Comparison of ENCODE assay signal across 23 mouse cellular contexts in genomic region chrX:107089131-107089530, GRCm38 (mm10). TPM values are rescaled to one million over a fixed set of nuclear protein-coding genes. Genes with fewer than 3 reads are reported as not detected.
DNase-seq lines count a peak whose midpoint lies in the region; ATAC-seq and TF ChIP-seq lines count a peak whose summit lies in the region.
"Had no signal": no experiment of that assay in that cellular context is flagged by ENCODE, and none has a peak within 500 bp of the region (broad histone marks: within the 10 kb centered on the region; RNA-seq: fewer than 3 reads in every experiment).

No protein-coding gene starts in this region.

- DNase-seq in B cell, adult 2 months = peak; percentile 54 to 62
- peak; percentile 43 to 46 for DNase-seq in natural killer cell, adult 2 months (ENCODE audit: low spot score in 2 of 2)
- DNase-seq in liver, postnatal 0 days = no peak
- DNase-seq in adrenal gland, postnatal 4 days (ENCODE audit: low spot score in 2 of 2) = no peak
- DNase-seq: adrenal gland, postnatal 14 days; cerebellum, adult 9-10 months; lung, postnatal 10 days had no signal

- H3K4me1 ChIP-seq in liver, postnatal 0 days (ENCODE audit: insufficient read depth) = no peaks in the 10 kb centered on the region
- H3K4me1 ChIP-seq: embryonic facial prominence, embryonic 10.5 days; hindbrain, embryonic 12.5 days; limb, embryonic 12.5 days; midbrain, embryonic 12.5 days; stomach, embryonic 15.5 days had no signal

- TF ChIP-seq CTCF in liver, postnatal 0 days (IDR thresholded peaks at IDR 0.05; ENCODE audit: low read depth) = no peak

- ATAC-seq in CD4-positive, CD25-positive, alpha-beta regulatory T cell, adult 4 months = peak; percentile 70
- ATAC-seq in common myeloid progenitor, adult 5-6 weeks (replicated peaks; ENCODE audit: low read depth, poor library complexity, severe bottlenecking) = peak; percentile 90
- ATAC-seq in liver, postnatal 0 days = no peak
- ATAC-seq in frontal cortex, adult (ENCODE audit: low TSS enrichment) = no peak
- ATAC-seq: intestine, postnatal 0 days had no signal

- no peak overlapping the region for H3K4me2 ChIP-seq in liver, postnatal 0 days (ENCODE audit: low read depth, low read length)
- H3K4me2 ChIP-seq: hindbrain, embryonic 12.5 days; limb, embryonic 12.5 days; midbrain, embryonic 12.5 days; stomach, embryonic 15.5 days had no signal

- H3K27ac ChIP-seq in liver, postnatal 0 days (ENCODE audit: low read depth) = no peak overlapping the region
- H3K27ac ChIP-seq: embryonic facial prominence, embryonic 10.5 days; hindbrain, embryonic 12.5 days; kidney, postnatal 0 days; limb, embryonic 12.5 days; liver, embryonic 14.5 days; midbrain, embryonic 12.5 days; stomach, embryonic 15.5 days had no signal

- no peaks in the 10 kb centered on the region for H3K9me3 ChIP-seq in liver, postnatal 0 days (ENCODE audit: low read length)
- H3K9me3 ChIP-seq: embryonic facial prominence, embryonic 10.5 days; hindbrain, embryonic 12.5 days; limb, embryonic 12.5 days; midbrain, embryonic 12.5 days; stomach, embryonic 15.5 days had no signal

- H3K4me3 ChIP-seq in liver, postnatal 0 days (ENCODE audit: low read depth, low read length) = no peak overlapping the region
- H3K4me3 ChIP-seq: embryonic facial prominence, embryonic 10.5 days; hindbrain, embryonic 12.5 days; limb, embryonic 12.5 days; midbrain, embryonic 12.5 days; myocyte; stomach, embryonic 15.5 days had no signal

- 53% methylated on average over 5 of the region's 5 CpGs for WGBS in liver, postnatal 0 days (ENCODE audit: insufficient replicate concordance)

- H3K9ac ChIP-seq in liver, postnatal 0 days (replicated peaks) = no peak overlapping the region
- H3K9ac ChIP-seq: hindbrain, embryonic 12.5 days; limb, embryonic 12.5 days; liver, embryonic 14.5 days; midbrain, embryonic 12.5 days; stomach, embryonic 15.5 days had no signal

- TF ChIP-seq EP300 in liver, postnatal 0 days (IDR thresholded peaks at IDR 0.05; ENCODE audit: low read depth) = no peak

- H3K36me3 ChIP-seq in liver, postnatal 0 days (replicated peaks; ENCODE audit: insufficient read depth, low read length) = no peaks in the 10 kb centered on the region
- H3K36me3 ChIP-seq: embryonic facial prominence, embryonic 10.5 days; hindbrain, embryonic 12.5 days; limb, embryonic 12.5 days; midbrain, embryonic 12.5 days; stomach, embryonic 15.5 days had no signal

- no peaks in the 10 kb centered on the region for H3K27me3 ChIP-seq in liver, postnatal 0 days (ENCODE audit: insufficient read depth, low read length)
- H3K27me3 ChIP-seq: hindbrain, embryonic 12.5 days; midbrain, embryonic 12.5 days; stomach, embryonic 15.5 days had no signal

RNA-seq across cellular contexts. Expression of gene P2ry10, which starts 0.8 kb away (rescaled TPM):
- 100 to 1,000 TPM; 100 to 114 TPM for polyA plus RNA-seq in CD4-positive, CD25-positive, alpha-beta regulatory T cell, adult 4 months (2017; shearing (Covaris generic))
- total RNA-seq in common myeloid progenitor, adult 5-6 weeks (2017) = 2.0 and 4.3 TPM in 2 replicates
- polyA plus RNA-seq in liver, postnatal 0 days (2015; fragmentation: Nextera tagmentation; extraction: Ambion mirVana) = 0.12 and 0.18 TPM in 2 replicates
- under 1 TPM in 1 of 2 experiments, not detected in 1; 0.28 TPM for total RNA-seq in adrenal gland, postnatal 4 days (2021)
- total RNA-seq: layer of hippocampus, adult 8-10 months; left cerebral cortex, adult 8-10 months had no signal
- polyA plus RNA-seq: embryonic facial prominence, embryonic 10.5 days; frontal cortex, adult 2 months; heart, embryonic 14.5 days; hindbrain, embryonic 12.5 days; intestine, postnatal 0 days; limb, embryonic 12.5 days; midbrain, embryonic 12.5 days; myocyte had no signal

RNA-seq across cellular contexts. Expression of gene P2ry10b, which starts 59.6 kb away (rescaled TPM):
- polyA plus RNA-seq in CD4-positive, CD25-positive, alpha-beta regulatory T cell, adult 4 months (2017; shearing (Covaris generic)) = 1 to 10 TPM; 6.1 to 7.2 TPM
- total RNA-seq in common myeloid progenitor, adult 5-6 weeks (2017) = 0.58 and 1.1 TPM in 2 replicates
- polyA plus RNA-seq in liver, postnatal 0 days (2015; fragmentation: Nextera tagmentation; extraction: Ambion mirVana) = 0.70 and 1.00 TPM in 2 replicates
- total RNA-seq in adrenal gland, postnatal 4 days (2021) = 1 to 10 TPM; 1.8 to 2.0 TPM

Comparison
In these comparisons a context has a peak if more than half of its experiments do, and no peak if none do; other contexts are left out.
1. DNase-seq: peak in B cell, adult 2 months (2 of 2) and natural killer cell, adult 2 months (2 of 2); none in liver, postnatal 0 days (single experiment) and adrenal gland, postnatal 4 days (0 of 2).
2. ATAC-seq: peak in CD4-positive, CD25-positive, alpha-beta regulatory T cell, adult 4 months (single experiment) and common myeloid progenitor, adult 5-6 weeks (single experiment); none in liver, postnatal 0 days (single experiment) and frontal cortex, adult (single experiment).